Mouse (Mus musculus) neutrophil, adult 59 days (primary cell): Measurements from ENCODE around the gene Kcnj16. TPM values are rescaled to one million over a fixed set of nuclear protein-coding genes. Genes with fewer than 3 reads are reported as not detected.

Experiments used
- total RNA-seq, 2 experiments: library from RNA; stranded (reverse); gene quantifications; 1 replicate in 1 of 2; 2 replicates in 1 of 2; pipeline ENCODE4 v1.2.4; 2023

Gene Kcnj16
- under 1 TPM in 1 of 2 experiments, not detected in 1; 0.36 TPM for total RNA-seq

DNA sequence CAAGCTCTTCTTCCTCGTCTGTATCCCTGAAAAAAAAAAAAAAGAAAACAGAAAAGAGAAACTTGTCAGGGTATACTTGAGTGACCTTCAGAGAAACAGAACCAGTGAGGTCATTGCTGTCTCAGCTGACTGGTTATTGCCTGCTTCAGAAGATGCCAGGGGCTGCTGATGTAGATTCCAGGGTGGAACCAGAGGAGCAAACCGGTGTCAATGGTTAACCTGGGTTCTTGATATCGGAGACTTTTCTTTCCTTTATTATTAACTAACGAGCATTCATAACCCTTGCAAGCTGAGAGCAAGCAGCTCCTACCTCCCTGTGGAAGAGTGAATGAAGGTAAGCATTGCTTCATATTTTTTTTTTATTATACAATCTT is at the start of gene Kcnj16:
Gene Kcnj16, plus strand, starts transcription at position 272 of the 374 bp plus-strand sequence.

DNA sequence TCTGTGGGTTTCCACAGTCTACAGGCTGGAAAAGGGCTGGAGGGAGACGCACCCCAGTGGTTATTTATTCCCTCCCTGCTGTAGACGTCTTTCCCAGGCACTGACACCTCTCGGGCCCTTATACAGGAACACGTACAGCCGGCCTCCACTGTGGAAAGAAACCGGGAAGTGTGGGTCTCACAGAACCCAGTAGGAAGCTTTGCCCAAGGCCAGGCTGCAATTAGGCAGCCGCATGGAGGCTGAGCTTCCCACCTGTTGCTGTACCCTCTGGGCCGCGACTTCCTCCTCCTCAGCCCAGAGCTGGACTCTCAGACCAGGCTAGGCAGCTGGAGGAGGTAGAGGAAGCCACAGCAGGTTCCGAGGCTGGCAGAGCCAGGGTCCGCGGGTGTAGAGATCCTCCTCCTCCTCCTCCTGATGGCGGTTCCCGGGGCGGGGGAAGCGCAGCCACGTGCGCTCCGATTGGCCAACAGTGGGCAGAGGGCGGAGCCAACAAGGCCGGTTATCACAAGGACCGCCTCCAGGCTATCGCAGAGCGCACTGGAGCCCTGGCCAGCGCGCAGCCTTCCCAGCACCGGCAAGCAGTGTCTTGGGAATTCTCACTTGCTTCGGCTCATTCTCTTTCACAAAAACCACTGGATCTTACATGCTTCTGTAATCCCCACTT is 97.9 kb downstream of the Kcnj16 start, which contains the start of gene Kcnj2:
Gene Kcnj2, plus strand, starts transcription at position 530 of the 664 bp plus-strand sequence.

Other genes starting within 250 kb of the Kcnj16 start
- gene Kcnj2, start 98.1 kb downstream of the Kcnj16 start, total RNA-seq = 10 to 100 TPM in 1 of 2 experiments, 1 to 10 TPM in 1; 9.7 to 14.7 TPM